Mouse (Mus musculus) liver, embryonic 16.5 days (tissue): ENCODE data around the gene Cd52. TPM values are rescaled to one million over a fixed set of nuclear protein-coding genes. Genes with fewer than 3 reads are reported as not detected.

Source experiments
- ATAC-seq: fragments of 200-750 bp; cut with Nextera tagmentation; 2 replicates; pipeline ENCODE4 v1.8.0; 2017; ENCODE audit warnings: low read depth, mild to moderate bottlenecking, moderate number of reproducible peaks, moderate library complexity
- H3K27ac ChIP-seq: fragments of 300-500 bp; sonication (generic); 2 replicates; pipeline ENCODE4 v1.5.1; 2014; ENCODE audit warnings: mild to moderate bottlenecking, low read length
- H3K27me3 ChIP-seq: fragments of 300-500 bp; sonication (generic); 2 replicates; pipeline ENCODE4 v1.6.1; 2014; ENCODE audit warnings: low read depth, low read length, mixed read lengths; ENCODE audit not compliant: control insufficient read depth, insufficient read depth
- H3K36me3 ChIP-seq: fragments of 300-500 bp; sonication (generic); 2 replicates; pipeline ENCODE4 v1.6.1; 2014; ENCODE audit warnings: mild to moderate bottlenecking; ENCODE audit not compliant: control insufficient read depth, insufficient read depth
- H3K4me1 ChIP-seq: fragments of 300-500 bp; sonication (generic); 2 replicates; pipeline ENCODE4 v1.6.1; 2014; ENCODE audit warnings: low read depth, low read length, mixed read lengths; ENCODE audit not compliant: control insufficient read depth
- H3K4me2 ChIP-seq: fragments of 300-500 bp; sonication (generic); 2 replicates; pipeline ENCODE4 v1.6.1; 2014; ENCODE audit warnings: low read depth, low read length, mixed read lengths
- H3K4me3 ChIP-seq: fragments of 300-500 bp; sonication (generic); 2 replicates; pipeline ENCODE4 v1.5.1; 2014; ENCODE audit warnings: low read depth, mild to moderate bottlenecking, low read length
- H3K9ac ChIP-seq: fragments of 300-500 bp; sonication (generic); 2 replicates; pipeline ENCODE4 v1.6.1; 2014; ENCODE audit warnings: low read depth, low read length
- H3K9me3 ChIP-seq: fragments of 300-500 bp; sonication (generic); replicated peaks from 2 replicates; pipeline ENCODE4 v1.6.1; 2016; ENCODE audit warnings: low read length; ENCODE audit not compliant: control insufficient read depth
- WGBS: fragments of 180-500 bp; shearing (Covaris S2); extraction: QIAGEN DNeasy Blood & Tissue Kit; methylation state at CpG from one replicate; pipeline ENCODE4 v1.1.7; 2014; ENCODE audit not compliant: insufficient replicate concordance; 5-methylcytosine and 5-hydroxymethylcytosine counted together
- polyA plus RNA-seq: library from polyadenylated mRNA; unstranded; fragments of >200 nt; fragmentation: Nextera tagmentation; extraction: Ambion mirVana; gene quantifications from 2 replicates; pipeline ENCODE4 v1.2.1, GENCODE M21; 2015

Cd52 gene
- polyA plus RNA-seq, 1 experiment from 2014 or later, result 56.8 TPM

DNA sequence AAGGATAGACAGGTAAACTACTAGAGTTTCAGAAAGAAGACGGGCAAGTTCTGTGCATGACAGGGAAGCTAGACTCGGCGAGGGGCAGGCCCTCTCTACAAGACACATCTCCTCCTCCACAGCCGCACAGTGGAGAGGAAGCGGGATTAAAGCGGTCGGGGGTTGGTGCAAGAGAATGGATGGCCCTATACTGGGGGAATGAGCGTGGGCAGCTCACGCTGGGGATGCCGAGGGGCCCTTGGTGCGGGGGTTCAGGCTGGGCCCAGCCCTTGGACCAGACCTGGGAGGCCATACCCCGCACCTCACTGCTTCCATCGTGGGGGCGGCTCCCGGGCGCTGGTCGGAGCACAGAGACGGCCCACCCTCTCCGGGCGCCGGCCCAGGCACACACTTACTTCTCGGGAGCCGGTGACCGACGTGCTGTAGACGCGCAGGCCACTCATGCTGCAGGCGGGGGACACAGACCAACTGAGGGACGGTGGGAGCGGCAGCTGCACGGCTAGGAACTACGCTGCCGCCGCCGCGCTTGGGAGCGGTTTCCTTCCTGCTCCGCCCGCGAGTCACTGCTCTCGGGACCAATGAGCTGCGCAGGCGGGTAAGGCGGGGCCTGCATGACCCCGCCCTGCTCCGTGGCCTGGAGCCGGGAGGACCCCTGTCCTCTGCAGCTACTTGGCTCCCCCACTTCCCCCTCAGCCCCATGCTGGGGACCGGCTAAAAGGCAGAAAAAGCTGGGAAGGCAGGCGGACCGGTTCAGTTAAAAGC is 33.5 kb upstream of the Cd52 start, which contains the start of gene Sh3bgrl3:
TSS of gene Sh3bgrl3 (minus strand) at position 569 of the 762 bp plus-strand sequence.
- H3K9me3 ChIP-seq, result no peaks in the 10 kb centered on the region
- under 1% methylated on average over 50 of the region's 50 CpGs for WGBS
- peak within 1 kb of the TSS; percentile 83 for H3K9ac ChIP-seq
- peaks cover 4% of the 10 kb centered on the region for H3K36me3 ChIP-seq
- H3K4me3 ChIP-seq, result peak within 1 kb of the TSS; percentile 80
- ATAC-seq, result peak; percentile 91
- H3K4me1 ChIP-seq, result peaks cover 38% of the 10 kb centered on the region
- H3K27ac ChIP-seq, result peak within 1 kb of the TSS; percentile 79
- H3K27me3 ChIP-seq, result no peaks in the 10 kb centered on the region
- peak within 1 kb of the TSS; percentile 92 for H3K4me2 ChIP-seq

DNA sequence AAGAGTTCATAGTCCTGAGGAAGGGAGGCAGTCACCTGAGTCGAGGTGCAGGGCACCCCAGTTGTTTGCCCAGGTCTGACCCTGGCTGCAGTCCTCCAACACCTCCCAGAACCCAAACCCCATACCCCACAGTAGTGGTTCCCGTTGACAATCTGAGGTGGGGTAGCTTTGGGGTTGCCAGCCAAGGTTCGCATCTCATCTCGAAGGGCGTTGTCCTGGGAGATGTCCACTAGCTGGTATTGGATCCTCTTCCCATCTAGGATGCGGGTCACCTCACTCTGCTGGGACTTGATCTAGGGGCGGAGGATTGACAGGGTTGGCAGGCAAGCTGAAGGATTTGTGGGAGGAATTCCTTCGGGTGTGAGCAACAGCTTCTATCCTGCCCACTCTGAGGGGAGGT is 32.9 kb upstream of the Cd52 start:
- H3K9me3 ChIP-seq, result no peaks in the 10 kb centered on the region
- peaks cover 4% of the 10 kb centered on the region for H3K36me3 ChIP-seq
- ATAC-seq, result no peak
- 43% methylated on average over 8 of the region's 8 CpGs for WGBS
- peak overlapping the region; percentile 83 for H3K9ac ChIP-seq
- peak overlapping the region; percentile 92 for H3K4me2 ChIP-seq
- H3K27ac ChIP-seq, result no peak overlapping the region
- peaks cover 38% of the 10 kb centered on the region for H3K4me1 ChIP-seq
- H3K4me3 ChIP-seq, result peak overlapping the region; percentile 80
- no peaks in the 10 kb centered on the region for H3K27me3 ChIP-seq

DNA sequence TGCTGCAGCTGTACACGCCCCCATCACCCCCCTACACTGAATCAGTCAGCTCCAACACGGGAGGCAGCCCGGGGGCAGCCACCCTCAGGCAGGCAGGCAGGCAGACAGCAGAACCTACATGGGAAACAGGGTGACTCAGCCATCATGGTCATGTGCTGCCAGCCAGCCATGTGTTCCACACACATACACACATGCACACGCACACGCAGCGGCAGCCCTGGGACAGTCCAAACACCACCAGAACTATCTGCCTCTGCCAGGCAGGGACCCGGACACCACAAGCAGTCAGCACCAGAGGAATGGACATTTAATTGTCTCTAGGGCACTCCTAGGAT is 32.2 kb upstream of the Cd52 start:
- peak overlapping the region; percentile 92 for H3K4me2 ChIP-seq
- H3K27ac ChIP-seq, result no peak overlapping the region
- H3K27me3 ChIP-seq, result no peaks in the 10 kb centered on the region
- H3K9ac ChIP-seq, result no peak overlapping the region
- no peak for ATAC-seq
- 69% methylated on average over 7 of the region's 7 CpGs for WGBS
- peaks cover 4% of the 10 kb centered on the region for H3K36me3 ChIP-seq
- no peak overlapping the region for H3K4me3 ChIP-seq
- no peaks in the 10 kb centered on the region for H3K9me3 ChIP-seq
- peaks cover 38% of the 10 kb centered on the region for H3K4me1 ChIP-seq

DNA sequence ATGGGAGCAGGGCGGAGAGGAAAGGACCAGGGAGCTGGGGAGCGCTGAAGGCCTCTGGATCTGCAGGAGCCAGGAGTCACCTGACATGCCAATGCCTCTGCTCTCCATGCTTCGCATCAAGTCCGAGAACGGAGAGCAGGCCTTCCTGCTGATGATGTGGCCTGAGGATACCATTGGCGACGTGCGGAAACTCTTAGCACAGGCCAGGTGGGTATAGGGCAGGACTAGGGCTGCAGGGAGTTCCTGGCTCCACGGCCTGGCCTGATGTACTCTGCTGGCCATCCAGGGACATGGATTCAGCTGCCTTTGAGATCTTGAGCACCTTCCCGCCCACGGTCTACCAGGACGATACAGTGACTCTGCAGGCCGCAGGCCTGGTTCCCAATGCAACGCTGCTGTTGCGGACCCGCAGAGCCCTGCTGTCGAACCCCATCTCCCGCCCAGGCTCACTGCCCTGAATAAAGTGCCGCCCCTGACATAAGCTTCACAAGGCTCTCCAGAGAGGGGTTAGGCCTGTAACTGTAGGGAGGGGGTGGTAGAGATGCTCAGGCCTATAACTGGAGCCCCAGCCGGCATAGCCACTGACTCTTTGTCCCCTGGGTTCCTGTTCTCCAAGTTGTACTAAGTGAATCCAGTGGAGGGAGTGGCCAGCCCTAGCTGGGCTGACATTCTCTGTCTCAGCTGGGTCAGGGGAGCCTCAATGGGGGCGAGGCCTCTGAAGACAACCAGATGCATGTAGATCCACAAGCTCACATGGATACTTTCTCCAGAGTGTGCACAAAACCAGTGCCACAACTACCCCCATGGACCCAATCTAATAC is 31.6 kb upstream of the Cd52 start:
- no peak for ATAC-seq
- WGBS, result 83% methylated on average over 21 of the region's 21 CpGs
- peak overlapping the region; percentile 92; the same call in 1 of the 2 replicates for H3K4me2 ChIP-seq

DNA sequence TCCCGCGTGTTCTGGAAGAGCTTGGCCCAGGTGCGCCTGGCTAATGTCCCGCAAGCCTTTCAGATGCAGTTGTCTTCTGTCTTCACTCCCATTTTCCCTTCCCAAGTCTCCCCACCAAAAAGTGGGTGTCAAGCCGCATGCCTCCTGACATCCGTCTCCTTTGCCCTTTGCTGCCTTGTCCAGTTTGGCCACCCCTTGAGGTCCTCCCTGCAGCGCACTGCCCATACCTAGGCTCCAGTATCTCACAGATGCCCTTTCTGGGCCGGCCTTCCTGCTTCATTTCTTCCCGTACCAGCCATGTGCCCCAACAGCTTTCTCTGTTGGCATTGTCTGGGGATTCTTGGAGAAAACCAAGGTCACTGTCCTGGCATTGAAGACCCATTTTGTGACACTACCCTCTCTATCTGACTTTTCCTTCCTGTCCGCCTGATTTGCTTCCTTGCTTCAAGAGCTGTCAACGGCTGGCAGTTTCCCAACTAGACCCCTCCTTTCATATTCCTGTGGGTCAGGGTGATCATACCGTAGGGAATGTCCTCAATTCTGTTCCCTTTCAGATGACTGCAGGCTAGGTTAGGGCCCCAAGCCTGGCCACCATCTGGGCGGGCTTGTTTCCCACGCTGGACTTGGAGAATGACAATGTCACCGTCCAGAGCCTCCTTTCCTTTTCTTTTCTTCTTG is 30.6 kb upstream of the Cd52 start:
- Histone ChIP-seq H3K4me1 (peaks cover 32% of the 10 kb centered on the region), H3K36me3 (no peaks in the 10 kb centered on the region), H3K9ac (no peak overlapping the region), H3K4me3 (no peak overlapping the region), H3K27me3 (no peaks in the 10 kb centered on the region), H3K9me3 (no peaks in the 10 kb centered on the region), H3K27ac (no peak overlapping the region), H3K4me2 (no peak overlapping the region)
- ATAC-seq, result no peak
- WGBS, result 72% methylated on average over 15 of the region's 15 CpGs

More for the DNA sequence above, 31.6 kb upstream of the Cd52 start:
- Histone ChIP-seq H3K36me3 (peaks cover 4% of the 10 kb centered on the region), H3K4me3 (no peak overlapping the region), H3K27me3 (no peaks in the 10 kb centered on the region), H3K4me1 (peaks cover 38% of the 10 kb centered on the region), H3K9ac (no peak overlapping the region), H3K27ac (no peak overlapping the region), H3K9me3 (no peaks in the 10 kb centered on the region)

DNA sequence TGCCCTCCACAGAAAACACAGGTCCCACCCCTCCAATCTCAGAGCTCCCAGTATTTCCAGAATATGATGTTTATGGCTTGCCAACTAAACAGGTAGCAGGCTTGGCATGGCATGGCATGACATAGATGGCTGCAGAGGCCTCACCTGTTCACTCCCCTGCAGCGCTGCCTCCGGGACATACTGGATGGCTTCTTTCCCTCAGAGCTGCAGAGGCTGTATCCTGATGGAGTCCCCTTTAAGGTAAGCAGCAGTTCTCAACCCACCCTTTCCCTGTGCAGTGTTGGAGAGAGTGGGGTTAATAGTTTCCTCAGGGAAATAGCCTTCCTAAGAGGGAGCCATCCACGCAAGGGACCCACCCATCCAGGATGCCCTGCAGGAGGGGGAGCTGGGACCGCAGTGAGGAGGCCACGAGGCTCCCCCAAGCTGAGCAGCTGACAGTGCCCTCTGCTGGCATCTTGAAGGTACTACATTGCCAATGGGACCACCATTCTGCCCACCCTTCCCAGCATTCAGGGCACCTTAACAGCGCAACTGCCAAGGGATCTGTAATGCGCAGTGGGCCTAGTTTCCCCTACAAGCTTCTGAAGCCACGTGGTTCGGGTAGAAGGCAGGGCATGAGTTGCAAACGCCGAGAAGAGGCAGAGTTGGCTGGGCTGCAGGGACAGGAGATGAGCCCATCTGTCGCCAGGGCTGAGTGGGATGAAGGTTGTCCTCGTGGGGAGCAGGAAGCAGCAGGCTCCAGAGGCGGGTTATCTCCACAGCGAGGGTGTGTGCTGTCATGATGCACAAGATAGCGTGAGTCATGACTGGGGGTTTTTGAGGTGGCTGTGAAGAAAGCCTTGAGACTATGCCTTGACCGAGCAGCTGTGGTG is 29.0 kb upstream of the Cd52 start:
- no peak overlapping the region; the same call in 1 of the 2 replicates for H3K9ac ChIP-seq
- H3K9me3 ChIP-seq, result no peaks in the 10 kb centered on the region
- no peak for ATAC-seq
- peaks cover 19% of the 10 kb centered on the region for H3K4me1 ChIP-seq
- H3K27me3 ChIP-seq, result no peaks in the 10 kb centered on the region
- peak overlapping the region; percentile 28; the same call in 1 of the 2 replicates for H3K4me2 ChIP-seq
- no peaks in the 10 kb centered on the region for H3K36me3 ChIP-seq
- H3K4me3 ChIP-seq, result no peak overlapping the region
- 13% methylated on average over 17 of the region's 17 CpGs for WGBS
- H3K27ac ChIP-seq, result no peak overlapping the region

DNA sequence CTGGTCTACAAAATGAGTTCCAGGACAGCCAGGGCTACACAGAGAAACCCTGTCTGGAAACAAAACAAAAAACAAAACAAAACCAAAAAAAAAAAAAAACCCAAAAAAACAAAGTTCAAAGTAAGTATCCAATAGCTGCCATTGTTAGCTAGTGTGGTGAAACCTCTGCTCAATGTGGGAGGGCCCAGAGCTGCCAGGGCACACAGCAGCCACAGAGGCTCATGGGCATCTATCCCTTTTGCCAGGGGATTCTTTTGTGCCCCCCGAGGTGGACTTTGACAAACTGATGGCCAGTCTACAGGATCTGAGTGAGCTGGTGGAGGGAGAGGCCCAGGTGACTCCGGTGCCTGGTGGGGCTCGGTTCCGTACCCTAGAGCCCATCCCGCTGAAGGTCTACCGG is 28.3 kb upstream of the Cd52 start:
- no peak overlapping the region for H3K27ac ChIP-seq
- no peak overlapping the region for H3K9ac ChIP-seq
- H3K4me2 ChIP-seq, result no peak overlapping the region
- no peak for ATAC-seq
- peaks cover 14% of the 10 kb centered on the region for H3K4me1 ChIP-seq
- H3K36me3 ChIP-seq, result no peaks in the 10 kb centered on the region
- no peaks in the 10 kb centered on the region for H3K9me3 ChIP-seq
- H3K27me3 ChIP-seq, result no peaks in the 10 kb centered on the region
- no peak overlapping the region for H3K4me3 ChIP-seq
- 88% methylated on average over 6 of the region's 6 CpGs for WGBS

DNA sequence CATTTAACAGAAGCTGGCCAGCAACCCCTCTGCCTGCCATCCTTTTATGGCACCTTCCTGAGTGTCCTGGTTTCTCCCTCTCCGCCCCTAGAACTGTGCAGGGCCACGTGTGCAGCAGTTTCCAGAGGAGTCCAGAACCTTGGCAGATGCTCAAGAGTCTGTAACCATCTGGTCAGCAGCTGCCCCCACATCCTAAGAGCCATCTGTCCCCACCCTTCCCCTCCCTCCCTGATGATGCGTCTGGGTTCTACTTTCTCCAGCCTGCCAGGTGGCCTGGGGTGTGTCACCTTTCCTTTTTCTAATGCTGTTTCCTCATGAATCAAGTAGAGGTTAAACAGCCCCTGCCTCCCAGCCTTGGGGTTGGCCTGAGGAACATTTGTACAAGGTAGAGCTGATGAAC is 27.4 kb upstream of the Cd52 start:
- no peaks in the 10 kb centered on the region for H3K9me3 ChIP-seq
- H3K27ac ChIP-seq, result no peak overlapping the region
- ATAC-seq, result no peak
- H3K4me2 ChIP-seq, result no peak overlapping the region
- no peaks in the 10 kb centered on the region for H3K27me3 ChIP-seq
- peaks cover 7% of the 10 kb centered on the region for H3K4me1 ChIP-seq
- H3K36me3 ChIP-seq, result no peaks in the 10 kb centered on the region
- WGBS, result 61% methylated on average over 3 of the region's 3 CpGs
- H3K4me3 ChIP-seq, result no peak overlapping the region
- H3K9ac ChIP-seq, result no peak overlapping the region
